Mouse (Mus musculus) cerebellum, adult 2 months (tissue): ENCODE measurements at regions not wholly inside any gene's neighbourhood (a gene's known extent, or its start where the extent isn't known, plus 50 kb on each side); places are given as distances from the start of the nearest gene placed in this dataset.

Experiments used
- CTCF ChIP-seq: fragments of 200-500 bp; IDR thresholded peaks from 2 replicates; pipeline ENCODE4 v1.5.1; 2011; ENCODE audit warnings: low read depth, mild to moderate bottlenecking, control low read depth, low read length, moderate library complexity, borderline replicate concordance; ENCODE audit not compliant: insufficient read depth
- POLR2A ChIP-seq: fragments of 200-500 bp; IDR thresholded peaks from 2 replicates; pipeline ENCODE4 v1.6.1; 2011; ENCODE audit warnings: low read length, control low read depth, borderline replicate concordance; ENCODE audit not compliant: insufficient read depth

- TF ChIP-seq CTCF (no peak), POLR2A (no peak)
Measured at GRCm38 (mm10) chr7:137726031-137726430, 288.6 kb downstream of the Glrx3 start.
